Mouse (Mus musculus): ENCODE data around the gene Nkain4.

The Nkain4 gene

GRCm38 (mm10) chr2:180954061-180955047, at the start of gene Nkain4:
Nkain4 (minus strand) TSS chr2:180954699.
- peak; percentile 57 for DNase-seq

- no peak for DNase-seq
These were observed 42.4 kb upstream of the Nkain4 start for GRCm38 (mm10) chr2:180996905-180997304.

- DNase-seq = peak; percentile 49
These were observed 41.9 kb upstream of the Nkain4 start for GRCm38 (mm10) chr2:180996436-180996835.

GRCm38 (mm10) chr2:180995457-180995856, 41.0 kb upstream of the Nkain4 start:
- no peak for DNase-seq

GRCm38 (mm10) chr2:180994360-180994759, 39.9 kb upstream of the Nkain4 start:
- DNase-seq = no peak

GRCm38 (mm10) chr2:180990347-180990746, 35.8 kb upstream of the Nkain4 start:
- DNase-seq = no peak

GRCm38 (mm10) chr2:180988948-180989347, 34.4 kb upstream of the Nkain4 start:
- DNase-seq = no peak

GRCm38 (mm10) chr2:180988347-180988913, 33.9 kb upstream of the Nkain4 start:
- no peak for DNase-seq

- DNase-seq = no peak
These were observed 33.0 kb upstream of the Nkain4 start for GRCm38 (mm10) chr2:180987432-180988030.

- DNase-seq = no peak
These were observed 32.5 kb upstream of the Nkain4 start for GRCm38 (mm10) chr2:180987001-180987400.

- DNase-seq = no peak
These were observed 31.9 kb upstream of the Nkain4 start, which contains the start of gene Col20a1 for GRCm38 (mm10) chr2:180986449-180986848. Col20a1 (plus strand) TSS chr2:180986535.

GRCm38 (mm10) chr2:180985635-180986034, 31.1 kb upstream of the Nkain4 start:
- no peak for DNase-seq

- peak; percentile 50 for DNase-seq
These were observed 26.6 kb upstream of the Nkain4 start for GRCm38 (mm10) chr2:180981133-180981532.

GRCm38 (mm10) chr2:180967010-180967763, 12.7 kb upstream of the Nkain4 start, which contains the start of gene Arfgap1:
Arfgap1 (plus strand) TSS chr2:180967225.
- peak; percentile 94 for DNase-seq

- peak; percentile 22 for DNase-seq
These were observed 11.8 kb upstream of the Nkain4 start for GRCm38 (mm10) chr2:180966092-180966882.

GRCm38 (mm10) chr2:180963956-180964355, 9.5 kb upstream of the Nkain4 start:
- DNase-seq = peak; percentile 78

- DNase-seq = peak; percentile 32
These were observed 8.3 kb upstream of the Nkain4 start for GRCm38 (mm10) chr2:180962616-180963308.

- no peak for DNase-seq
These were observed 5.7 kb upstream of the Nkain4 start for GRCm38 (mm10) chr2:180960187-180960586.

GRCm38 (mm10) chr2:180959605-180960004, 5.1 kb upstream of the Nkain4 start:
- no peak for DNase-seq

- DNase-seq = no peak
These were observed 861 bp downstream of the Nkain4 start for GRCm38 (mm10) chr2:180953638-180954037.

GRCm38 (mm10) chr2:180952731-180953171, 1.7 kb downstream of the Nkain4 start:
- no peak for DNase-seq
